Mouse (Mus musculus) limb, embryonic 11.5 days (tissue): ENCODE data around the gene Ciz1. TPM values are rescaled to one million over a fixed set of nuclear protein-coding genes. Genes with fewer than 3 reads are reported as not detected.

Experiments used
- ATAC-seq: fragments of 200-750 bp; cut with Nextera tagmentation; 2 replicates; pipeline ENCODE4 v1.8.0; 2017; ENCODE audit warnings: low read depth; ENCODE audit not compliant: insufficient number of reproducible peaks, low FRiP score, low TSS enrichment
- DNase-seq: peaks from one replicate; pipeline ENCODE4 v3.0.0-alpha.2; 2015; ENCODE audit warnings: low spot score
- H3K27ac ChIP-seq: fragments of 300-500 bp; sonication (generic); replicated peaks from 2 replicates; pipeline ENCODE4 v1.5.1; 2014; ENCODE audit warnings: low read depth, mild to moderate bottlenecking, low read length
- H3K27me3 ChIP-seq: fragments of 300-500 bp; sonication (generic); 2 replicates; pipeline ENCODE4 v1.6.1; 2014; ENCODE audit warnings: mild to moderate bottlenecking, low read length, mixed read lengths; ENCODE audit not compliant: control insufficient read depth, insufficient read depth
- H3K36me3 ChIP-seq: fragments of 300-500 bp; sonication (generic); 2 replicates; pipeline ENCODE4 v1.6.1; 2014; ENCODE audit warnings: mild to moderate bottlenecking, low read length, moderate library complexity, mixed read lengths; ENCODE audit not compliant: control insufficient read depth, insufficient read depth
- H3K4me1 ChIP-seq: fragments of 300-500 bp; sonication (generic); 2 replicates; pipeline ENCODE4 v1.6.1; 2014; ENCODE audit warnings: low read length, mixed read lengths; ENCODE audit not compliant: control insufficient read depth, insufficient read depth
- H3K4me2 ChIP-seq: fragments of 300-500 bp; sonication (generic); 2 replicates; pipeline ENCODE4 v1.6.1; 2014; ENCODE audit warnings: low read depth, mild to moderate bottlenecking, moderate library complexity; ENCODE audit not compliant: severe bottlenecking
- H3K4me3 ChIP-seq: fragments of 300-500 bp; sonication (generic); 2 replicates; pipeline ENCODE4 v1.5.1; 2014; ENCODE audit warnings: low read depth, low read length
- H3K9ac ChIP-seq: fragments of 300-500 bp; sonication (generic); 2 replicates; pipeline ENCODE4 v1.6.1; 2014; ENCODE audit warnings: mild to moderate bottlenecking, low read length
- H3K9me3 ChIP-seq: fragments of 300-500 bp; sonication (generic); 2 replicates; pipeline ENCODE4 v1.6.1; 2016; ENCODE audit warnings: low read length; ENCODE audit not compliant: control insufficient read depth
- WGBS: fragments of 180-500 bp; shearing (Covaris S2); extraction: QIAGEN DNeasy Blood & Tissue Kit; methylation state at CpG from one replicate; pipeline ENCODE4 v1.1.7; 2014; 5-methylcytosine and 5-hydroxymethylcytosine counted together
- microRNA-seq: library from miRNA; unstranded; fragments of <30 nt; microRNA quantifications from one replicate; pipeline ENCODE4, GENCODE M21; 2016
- polyA plus RNA-seq: library from polyadenylated mRNA; unstranded; fragments of >200 nt; fragmentation: Nextera tagmentation; extraction: Ambion mirVana; gene quantifications from 2 replicates; pipeline ENCODE4 v1.2.1, GENCODE M21; 2014

Ciz1 gene
- polyA plus RNA-seq, 1 experiment from 2014 or later = 52.2 TPM

DNA sequence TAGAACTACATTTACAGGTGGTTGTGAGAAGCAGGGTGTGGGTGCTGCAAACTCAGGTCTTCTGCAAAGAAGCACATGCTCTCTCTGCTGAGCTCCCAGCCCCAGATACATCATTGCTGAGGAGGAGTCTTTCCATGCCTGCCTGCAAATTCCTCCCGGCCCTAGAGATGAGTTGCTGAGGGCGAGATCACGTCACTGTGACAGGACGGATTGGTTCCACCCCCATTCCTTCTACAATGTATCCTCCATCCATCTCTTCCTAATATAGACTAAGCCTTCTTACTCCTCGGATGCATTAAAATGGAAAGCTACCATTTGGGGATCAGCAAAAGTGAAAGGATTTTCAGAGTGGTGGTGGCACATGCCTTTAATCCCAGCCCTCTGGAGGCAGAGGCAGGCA lies 73.4 kb downstream of the Ciz1 start:
- Histone ChIP-seq H3K27me3 (no peaks in the 10 kb centered on the region), H3K27ac (no peak overlapping the region), H3K9ac (no peak overlapping the region), H3K4me1 (peaks cover 33% of the 10 kb centered on the region), H3K36me3 (no peaks in the 10 kb centered on the region; the same call in 1 of the 2 replicates), H3K9me3 (no peaks in the 10 kb centered on the region), H3K4me3 (no peak overlapping the region), H3K4me2 (no peak overlapping the region)
- DNase-seq (no peak), ATAC-seq (no peak)
- 85% methylated on average over 5 of the region's 5 CpGs for WGBS

GRCm38 (mm10) chr2:32426141-32426540 lies 74.0 kb downstream of the Ciz1 start:
- 85% methylated on average over 1 of the region's 1 CpGs for WGBS
- ATAC-seq (no peak), DNase-seq (no peak)
- no peak overlapping the region for H3K9ac ChIP-seq
- H3K36me3 ChIP-seq = no peaks in the 10 kb centered on the region
- H3K4me1 ChIP-seq = peaks cover 33% of the 10 kb centered on the region
- no peak overlapping the region for H3K27ac ChIP-seq
- H3K4me3 ChIP-seq = no peak overlapping the region
- no peaks in the 10 kb centered on the region for H3K27me3 ChIP-seq
- H3K4me2 ChIP-seq = no peak overlapping the region
- H3K9me3 ChIP-seq = no peaks in the 10 kb centered on the region

DNA sequence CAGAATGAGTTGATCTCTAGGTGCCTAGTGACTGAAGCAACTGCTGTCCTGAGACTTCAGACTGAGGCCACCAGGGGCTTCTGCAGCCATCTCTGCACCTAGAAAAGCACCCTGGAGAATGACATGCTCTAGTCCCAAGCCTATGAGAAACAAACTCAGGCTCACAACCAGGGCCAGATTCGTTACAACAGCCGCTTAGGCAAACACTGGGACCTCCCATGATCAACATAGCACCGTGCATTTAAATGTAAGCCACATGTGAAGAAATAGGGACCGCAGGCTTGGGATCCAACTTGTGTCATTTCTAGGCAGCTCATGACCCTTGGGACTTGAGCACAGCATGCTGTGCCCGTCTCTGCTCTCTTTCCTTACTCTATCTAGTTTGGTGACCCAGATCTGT lies 75.6 kb downstream of the Ciz1 start:
- Histone ChIP-seq H3K9ac (no peak overlapping the region), H3K27me3 (no peaks in the 10 kb centered on the region), H3K27ac (no peak overlapping the region), H3K4me3 (no peak overlapping the region), H3K36me3 (no peaks in the 10 kb centered on the region), H3K4me1 (peaks cover 33% of the 10 kb centered on the region), H3K4me2 (no peak overlapping the region), H3K9me3 (no peaks in the 10 kb centered on the region)
- ATAC-seq (no peak), DNase-seq (no peak)
- 74% methylated on average over 5 of the region's 5 CpGs for WGBS

DNA sequence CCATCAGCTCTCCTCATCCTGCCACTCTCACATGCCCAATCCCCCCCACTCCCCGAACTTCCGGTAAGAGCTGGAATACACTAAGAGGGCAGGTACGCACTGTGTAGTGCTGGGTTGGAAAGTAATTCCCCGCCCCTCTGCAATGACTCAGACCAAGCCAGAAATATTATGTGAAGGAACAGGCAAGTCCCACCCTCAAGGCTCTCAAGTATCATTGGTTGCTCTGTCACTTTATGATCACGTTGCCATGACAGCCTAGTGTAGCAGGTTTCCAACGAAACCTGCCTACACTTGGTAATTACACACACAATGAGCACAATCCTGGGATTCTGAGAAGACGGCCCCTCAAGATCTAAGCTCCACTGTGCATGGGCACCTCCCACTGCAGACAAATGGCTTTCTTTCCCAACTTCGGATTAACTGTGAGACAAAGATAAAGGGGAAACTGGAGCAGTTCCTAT lies 76.2 kb downstream of the Ciz1 start:
- WGBS = 59% methylated on average over 8 of the region's 8 CpGs
- H3K9me3 ChIP-seq = no peaks in the 10 kb centered on the region
- H3K36me3 ChIP-seq = no peaks in the 10 kb centered on the region
- no peak overlapping the region for H3K4me3 ChIP-seq
- H3K4me1 ChIP-seq = peaks cover 27% of the 10 kb centered on the region
- ATAC-seq (peak; percentile 23; the same call in 1 of the 2 replicates), DNase-seq (no peak)
- no peak overlapping the region for H3K27ac ChIP-seq
- no peaks in the 10 kb centered on the region for H3K27me3 ChIP-seq
- H3K4me2 ChIP-seq = 0 out of 2 replicates have a peak overlapping the region, but pooled peaks have one; percentile 24
- H3K9ac ChIP-seq = no peak overlapping the region

DNA sequence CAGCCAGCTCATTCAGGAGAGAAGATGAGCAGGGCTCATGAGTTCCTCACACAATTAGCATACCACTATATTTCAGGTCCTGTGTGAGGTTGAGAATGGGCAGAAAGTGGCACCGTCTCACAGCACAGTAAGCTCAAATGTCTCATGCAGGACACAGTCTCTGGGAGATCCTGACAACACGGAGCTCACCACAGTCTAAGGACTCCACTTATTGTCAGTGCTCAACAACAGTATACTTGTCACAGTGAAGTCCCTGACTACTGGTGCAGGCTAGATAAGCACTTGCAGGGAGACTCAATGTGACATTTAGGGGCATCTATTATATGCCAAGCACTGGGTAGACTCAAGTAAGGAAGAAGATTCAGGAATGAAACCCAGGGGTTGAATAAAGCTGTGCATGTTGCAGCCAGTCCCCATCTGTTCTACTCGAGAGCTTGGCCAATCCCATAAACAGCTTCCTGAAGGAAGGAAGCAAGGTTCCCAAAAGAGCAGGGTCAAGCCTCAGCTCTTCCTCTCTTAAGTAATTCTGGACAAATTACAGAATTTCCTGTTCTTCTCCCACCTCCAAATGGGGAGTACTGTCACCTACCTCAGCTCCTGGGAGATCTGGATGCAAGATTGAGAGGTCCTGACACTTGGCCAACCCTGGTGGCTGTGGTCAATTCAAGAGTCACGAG lies 77.2 kb downstream of the Ciz1 start:
- Histone ChIP-seq H3K9me3 (no peaks in the 10 kb centered on the region), H3K4me3 (no peak overlapping the region), H3K9ac (no peak overlapping the region), H3K27me3 (no peaks in the 10 kb centered on the region), H3K27ac (no peak overlapping the region), H3K4me1 (peaks cover 18% of the 10 kb centered on the region), H3K36me3 (no peaks in the 10 kb centered on the region), H3K4me2 (no peak overlapping the region)
- WGBS = 81% methylated on average over 4 of the region's 4 CpGs
- ATAC-seq (no peak), DNase-seq (no peak)

Small RNA genes lying within 50 kb of the gene (microRNA-seq; reads per million reads assigned to microRNA genes)
- gene Gm23363 = 1.2 reads per million
- 1,441 reads per million, percentile 78 among the genes with 10 or more reads in this experiment for gene Mir199b

Other genes with a start within 250 kb of the Ciz1 start
- 62.5 and 72.5 TPM in 2 replicates for gene Prrc2b, start 201.2 kb upstream of the Ciz1 start, polyA plus RNA-seq
- gene Pomt1, start 115.7 kb upstream of the Ciz1 start, polyA plus RNA-seq = 18.7 TPM in 2 replicates
- gene Uck1, start 92.2 kb upstream of the Ciz1 start, polyA plus RNA-seq = 58.6 and 61.5 TPM in 2 replicates
- 18.1 and 18.9 TPM in 2 replicates for gene Golga2, start 64.9 kb upstream of the Ciz1 start, polyA plus RNA-seq
- 272 and 354 TPM in 2 replicates for gene Swi5, start 64.3 kb upstream of the Ciz1 start, polyA plus RNA-seq
- 36.1 and 39.9 TPM in 2 replicates for gene Dnm1, start 1.0 kb downstream of the Ciz1 start, polyA plus RNA-seq
- gene 1110008P14Rik, start 29.6 kb downstream of the Ciz1 start, polyA plus RNA-seq = 39.4 and 44.4 TPM in 2 replicates
- 0.35 TPM in 1 of 2 replicates, not detected in the other for gene Lcn2, start 35.9 kb downstream of the Ciz1 start, polyA plus RNA-seq
- gene Ptges2, start 43.6 kb downstream of the Ciz1 start, polyA plus RNA-seq = 29.0 and 32.3 TPM in 2 replicates
- 5.6 and 6.9 TPM in 2 replicates for gene Naif1, start 98.1 kb downstream of the Ciz1 start, polyA plus RNA-seq
- 19.2 and 21.9 TPM in 2 replicates for gene Slc25a25, start 99.1 kb downstream of the Ciz1 start, polyA plus RNA-seq
- gene Fam102a, start 183.0 kb downstream of the Ciz1 start, polyA plus RNA-seq = 9.8 and 12.4 TPM in 2 replicates
- gene Dpm2, start 218.5 kb downstream of the Ciz1 start, polyA plus RNA-seq = 89.0 and 98.6 TPM in 2 replicates
- gene Pip5kl1, start 222.5 kb downstream of the Ciz1 start, polyA plus RNA-seq = 3.3 and 4.0 TPM in 2 replicates
- 0.33 and 0.34 TPM in 2 replicates for gene 9430097D07Rik, start 223.4 kb downstream of the Ciz1 start, polyA plus RNA-seq
- gene St6galnac4, start 234.8 kb downstream of the Ciz1 start, polyA plus RNA-seq = 21.2 and 21.5 TPM in 2 replicates
- 6.5 and 7.5 TPM in 2 replicates for gene St6galnac6, start 247.4 kb downstream of the Ciz1 start, polyA plus RNA-seq